Mouse (Mus musculus): Measurements from ENCODE around the gene Megf11. TPM values are rescaled to one million over a fixed set of nuclear protein-coding genes. Genes with fewer than 3 reads are reported as not detected.
A peak's percentile ranks its signal among the peaks of the same experiment; 100 is the strongest.
"Not testable (repeated sequence)": the region's sequence is repeated elsewhere in the genome, so short reads cannot be mapped to it uniquely, and the experiment has no call there.

The Megf11 gene
- polyA plus RNA-seq, 1 experiment from 2014 or later: 0.99 TPM

GRCm38 (mm10) chr9:64664612-64665011 is 279.2 kb downstream of the Megf11 start:
- H3K27ac ChIP-seq: peak overlapping the region; percentile 48; the same call in 1 of the 2 replicates
- WGBS: 7% methylated on average over 1 of the region's 1 CpGs
- DNase-seq (ENCODE audit: extremely low spot score, low spot score): peak; percentile 19

GRCm38 (mm10) chr9:64666549-64666948 is 281.1 kb downstream of the Megf11 start:
- Histone ChIP-seq H3K4me1 (peaks cover 45% of the 10 kb centered on the region), H3K36me3 (replicated peaks) (no peaks in the 10 kb centered on the region), H3K27me3 (ENCODE audit: poor library complexity, severe bottlenecking) (peaks cover 61% of the 10 kb centered on the region), H3K27ac (no peak overlapping the region), H3K9me3 (no peaks in the 10 kb centered on the region), H3K4me3 (no peak overlapping the region)
- WGBS: 35% methylated on average over 4 of the region's 4 CpGs
- peak; percentile 50 for DNase-seq (ENCODE audit: extremely low spot score, low spot score)

More at GRCm38 (mm10) chr9:64664612-64665011, 279.2 kb downstream of the Megf11 start:
- no peak overlapping the region for H3K4me3 ChIP-seq
- no peaks in the 10 kb centered on the region for H3K36me3 ChIP-seq (replicated peaks)
- peaks cover 54% of the 10 kb centered on the region for H3K4me1 ChIP-seq
- peaks cover 53% of the 10 kb centered on the region for H3K27me3 ChIP-seq (ENCODE audit: poor library complexity, severe bottlenecking)
- no peaks in the 10 kb centered on the region for H3K9me3 ChIP-seq

GRCm38 (mm10) chr9:64667513-64667912 is 282.1 kb downstream of the Megf11 start:
- Histone ChIP-seq H3K27ac (no peak overlapping the region), H3K9me3 (no peaks in the 10 kb centered on the region), H3K36me3 (replicated peaks) (no peaks in the 10 kb centered on the region), H3K4me1 (peaks cover 53% of the 10 kb centered on the region), H3K4me3 (no peak overlapping the region), H3K27me3 (ENCODE audit: poor library complexity, severe bottlenecking) (peaks cover 53% of the 10 kb centered on the region)
- no peak for DNase-seq (ENCODE audit: extremely low spot score, low spot score)
- 17% methylated on average over 5 of the region's 5 CpGs for WGBS

DNA sequence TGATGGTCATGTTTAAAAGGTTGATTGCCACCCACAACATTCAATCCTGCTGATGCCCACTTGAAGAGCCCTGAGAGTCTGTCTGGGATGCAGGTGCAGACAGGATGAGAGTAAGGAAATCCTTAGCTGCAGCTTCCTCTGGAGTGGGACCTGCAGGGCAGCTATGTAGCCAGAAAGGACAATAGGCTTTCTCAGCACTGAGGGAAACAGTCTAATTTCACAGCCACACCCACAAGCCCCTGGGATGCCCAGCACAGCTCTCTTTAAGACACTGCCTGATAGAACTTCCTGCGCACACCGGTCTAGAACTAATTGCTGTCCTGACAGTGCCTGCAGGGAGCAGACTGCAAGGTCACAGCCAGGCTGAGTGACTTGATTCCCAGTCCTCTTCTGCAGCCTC is 282.6 kb downstream of the Megf11 start:
- Histone ChIP-seq H3K27me3 (ENCODE audit: poor library complexity, severe bottlenecking) (peaks cover 52% of the 10 kb centered on the region), H3K27ac (no peak overlapping the region), H3K4me3 (no peak overlapping the region), H3K36me3 (replicated peaks) (no peaks in the 10 kb centered on the region), H3K4me1 (peaks cover 58% of the 10 kb centered on the region), H3K9me3 (no peaks in the 10 kb centered on the region)
- 64% methylated on average over 2 of the region's 2 CpGs for WGBS
- DNase-seq (ENCODE audit: extremely low spot score, low spot score): no peak

DNA sequence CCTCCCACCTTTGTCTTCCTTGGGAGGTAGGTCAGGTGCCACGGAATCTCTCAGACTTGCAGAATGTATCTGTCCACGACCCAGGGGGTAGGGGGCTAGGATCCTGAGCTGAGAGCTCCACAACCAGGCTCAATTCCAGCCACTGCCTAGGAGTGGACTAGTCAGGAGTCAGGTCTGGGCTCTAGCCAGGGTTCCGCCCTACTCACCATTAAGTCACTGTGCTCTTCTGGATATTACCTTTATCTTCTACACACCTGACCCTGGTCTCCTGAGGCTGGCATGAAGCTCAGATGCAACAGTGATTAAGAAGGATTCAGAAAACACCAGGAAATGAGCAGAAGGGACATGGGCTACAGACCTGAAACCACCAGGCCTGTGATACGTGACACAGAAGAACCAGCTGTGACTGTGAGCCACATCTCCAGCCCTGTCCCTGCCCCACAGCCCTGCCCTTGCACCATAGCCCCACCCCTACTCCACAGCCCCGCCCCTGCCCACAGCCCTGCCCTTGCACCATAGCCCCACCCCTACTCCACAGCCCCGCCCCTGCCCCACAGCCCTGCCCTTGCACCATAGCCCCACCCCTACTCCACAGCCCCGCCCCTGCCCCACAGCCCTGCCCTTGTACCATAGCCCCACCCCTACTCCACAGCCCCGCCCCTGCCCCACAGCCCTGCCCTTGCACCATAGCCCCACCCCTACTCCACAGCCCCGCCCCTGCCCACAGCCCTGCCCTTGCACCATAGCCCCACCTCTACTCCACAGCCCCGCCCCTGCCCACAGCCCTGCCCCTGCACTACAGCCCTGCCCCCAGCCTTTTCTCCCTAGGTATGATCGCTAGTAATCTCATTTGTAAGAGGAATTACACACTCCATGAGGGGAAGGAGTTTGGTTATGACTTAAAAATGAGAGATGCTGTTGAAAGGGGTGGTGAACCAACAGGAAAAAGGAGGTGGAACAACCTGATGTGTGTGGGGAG is 286.2 kb downstream of the Megf11 start:
- 30% methylated on average over 9 of the region's 11 CpGs for whole genome bisulfite sequencing
- Histone ChIP-seq H3K4me1 (peaks cover 52% of the 10 kb centered on the region), H3K27me3 (ENCODE audit: poor library complexity, severe bottlenecking) (peaks cover 35% of the 10 kb centered on the region)

GRCm38 (mm10) chr9:64687122-64688014 is 301.9 kb downstream of the Megf11 start:
- H3K27ac ChIP-seq: no peak overlapping the region
- H3K27me3 ChIP-seq (ENCODE audit: poor library complexity, severe bottlenecking): no peaks in the 10 kb centered on the region
- H3K36me3 ChIP-seq (replicated peaks): no peaks in the 10 kb centered on the region; the same call in 1 of the 2 replicates
- H3K9me3 ChIP-seq: no peaks in the 10 kb centered on the region
- WGBS: 76% methylated on average over 13 of the region's 13 CpGs
- no peak for DNase-seq (ENCODE audit: extremely low spot score, low spot score)
- no peak overlapping the region for H3K4me3 ChIP-seq
- H3K4me1 ChIP-seq: peaks cover 22% of the 10 kb centered on the region

More for the DNA sequence above, 286.2 kb downstream of the Megf11 start:
- H3K27ac ChIP-seq; H3K4me3 ChIP-seq; H3K9me3 ChIP-seq; H3K36me3 ChIP-seq (replicated peaks): not testable (repeated sequence)
- peak; percentile 51 for DNase-seq (ENCODE audit: extremely low spot score, low spot score)

DNA sequence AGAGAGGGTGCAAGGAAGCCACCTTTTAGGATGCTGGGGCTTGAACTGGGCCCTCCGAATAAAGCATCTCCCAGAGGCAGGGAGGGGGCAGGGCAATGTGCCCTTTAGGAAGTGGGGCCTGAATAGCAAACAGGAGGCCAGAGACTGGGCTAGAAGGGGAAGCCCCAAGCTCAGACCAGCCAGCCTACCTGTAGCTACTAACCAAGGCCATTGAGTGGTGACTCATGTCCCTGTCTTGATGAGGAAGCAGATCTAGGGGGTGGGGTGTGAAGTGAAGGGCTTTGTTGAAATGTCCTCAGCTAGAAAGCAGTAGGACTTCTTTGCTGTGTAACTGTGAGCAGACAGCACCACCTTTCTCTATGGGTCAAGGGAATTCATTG is 302.6 kb downstream of the Megf11 start:
- Histone ChIP-seq H3K9me3 (no peaks in the 10 kb centered on the region), H3K27ac (no peak overlapping the region), H3K36me3 (replicated peaks) (no peaks in the 10 kb centered on the region; the same call in 1 of the 2 replicates), H3K4me3 (no peak overlapping the region), H3K4me1 (peaks cover 22% of the 10 kb centered on the region), H3K27me3 (ENCODE audit: poor library complexity, severe bottlenecking) (no peaks in the 10 kb centered on the region)
- DNase-seq (ENCODE audit: extremely low spot score, low spot score): no peak
- 76% methylated on average over 1 of the region's 1 CpGs for WGBS

DNA sequence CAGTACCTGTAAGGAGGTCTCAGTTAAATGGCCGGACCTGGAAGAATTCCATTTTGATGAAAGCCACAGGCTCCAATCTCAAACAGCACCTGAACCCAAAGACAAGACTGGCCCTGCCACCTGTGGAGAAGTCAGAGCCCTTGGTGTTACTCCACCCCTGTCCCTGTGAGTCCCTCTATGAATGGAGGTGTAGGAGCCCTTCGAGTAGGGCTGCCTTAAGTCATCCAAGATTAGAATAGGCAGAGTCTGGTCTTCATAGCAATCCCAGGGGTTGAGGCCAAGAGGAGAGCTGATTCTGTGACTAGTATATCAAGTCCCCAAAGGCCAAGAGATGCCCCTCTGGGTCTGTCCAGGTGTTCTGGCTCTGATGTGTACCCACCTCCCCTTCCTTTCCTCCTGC is 305.3 kb downstream of the Megf11 start:
- Histone ChIP-seq H3K36me3 (replicated peaks) (peaks cover 16% of the 10 kb centered on the region), H3K27me3 (ENCODE audit: poor library complexity, severe bottlenecking) (no peaks in the 10 kb centered on the region), H3K9me3 (no peaks in the 10 kb centered on the region), H3K27ac (no peak overlapping the region), H3K4me3 (no peak overlapping the region), H3K4me1 (peaks cover 20% of the 10 kb centered on the region)
- no peak for DNase-seq (ENCODE audit: extremely low spot score, low spot score)
- WGBS: 85% methylated on average over 2 of the region's 2 CpGs

- peak; percentile 61 for DNase-seq (ENCODE audit: extremely low spot score, low spot score)
- Histone ChIP-seq H3K4me1 (peaks cover 17% of the 10 kb centered on the region), H3K27me3 (ENCODE audit: poor library complexity, severe bottlenecking) (no peaks in the 10 kb centered on the region), H3K4me3 (no peak overlapping the region), H3K9me3 (no peaks in the 10 kb centered on the region), H3K36me3 (replicated peaks) (peaks cover 18% of the 10 kb centered on the region), H3K27ac (no peak overlapping the region)
- 1% methylated on average over 7 of the region's 7 CpGs for WGBS
Observed at GRCm38 (mm10) chr9:64691176-64691575, 305.8 kb downstream of the Megf11 start.

DNA sequence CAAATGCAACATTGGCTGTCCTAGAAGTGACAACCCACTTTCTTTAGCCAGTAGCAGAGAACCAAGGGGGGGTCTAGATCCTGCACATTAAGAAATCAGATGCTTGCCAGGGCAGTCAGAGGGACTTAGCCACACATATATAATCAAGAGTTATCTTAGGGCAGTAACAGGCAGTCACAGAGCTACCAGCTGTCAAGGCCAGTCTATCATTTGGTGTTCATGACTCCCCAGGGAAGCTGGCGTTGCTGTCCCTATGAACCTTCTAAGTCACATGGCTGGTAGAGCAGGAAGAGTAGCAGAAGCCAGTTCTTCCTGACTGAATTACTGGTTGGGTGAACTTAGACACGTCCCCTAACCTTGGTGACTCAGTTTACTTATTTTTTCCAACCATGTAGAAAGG is 307.7 kb downstream of the Megf11 start:
- no peak for DNase-seq (ENCODE audit: extremely low spot score, low spot score)
- Histone ChIP-seq H3K9me3 (no peaks in the 10 kb centered on the region), H3K36me3 (replicated peaks) (peaks cover 29% of the 10 kb centered on the region), H3K4me1 (peaks cover 6% of the 10 kb centered on the region), H3K27me3 (ENCODE audit: poor library complexity, severe bottlenecking) (no peaks in the 10 kb centered on the region), H3K27ac (no peak overlapping the region), H3K4me3 (no peak overlapping the region)
- 82% methylated on average over 2 of the region's 2 CpGs for WGBS

DNA sequence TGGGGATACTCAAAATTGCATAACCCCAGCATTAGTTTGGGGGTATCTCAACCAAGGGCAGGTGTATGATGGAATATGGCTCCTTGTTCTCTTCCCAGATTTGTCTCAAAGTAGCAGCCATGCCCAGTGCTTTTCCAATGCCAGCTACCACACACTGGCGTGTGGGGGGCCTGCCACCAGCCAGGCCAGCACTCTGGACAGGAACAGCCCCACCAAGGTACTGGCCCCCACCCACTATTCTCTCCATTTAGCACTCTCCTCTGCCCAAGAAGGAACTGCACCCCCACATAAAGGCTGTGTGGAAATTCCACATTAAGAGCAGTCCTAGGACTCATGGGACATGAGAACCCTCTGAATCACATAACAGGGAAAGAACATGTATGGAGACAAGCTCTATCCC is 309.8 kb downstream of the Megf11 start:
- no peak for DNase-seq (ENCODE audit: extremely low spot score, low spot score)
- H3K4me3 ChIP-seq: no peak overlapping the region
- H3K27me3 ChIP-seq (ENCODE audit: poor library complexity, severe bottlenecking): no peaks in the 10 kb centered on the region
- no peaks in the 10 kb centered on the region for H3K9me3 ChIP-seq
- WGBS: 89% methylated on average over 1 of the region's 1 CpGs
- H3K27ac ChIP-seq: no peak overlapping the region
- peaks cover 6% of the 10 kb centered on the region for H3K4me1 ChIP-seq
- peaks cover 29% of the 10 kb centered on the region for H3K36me3 ChIP-seq (replicated peaks)

DNA sequence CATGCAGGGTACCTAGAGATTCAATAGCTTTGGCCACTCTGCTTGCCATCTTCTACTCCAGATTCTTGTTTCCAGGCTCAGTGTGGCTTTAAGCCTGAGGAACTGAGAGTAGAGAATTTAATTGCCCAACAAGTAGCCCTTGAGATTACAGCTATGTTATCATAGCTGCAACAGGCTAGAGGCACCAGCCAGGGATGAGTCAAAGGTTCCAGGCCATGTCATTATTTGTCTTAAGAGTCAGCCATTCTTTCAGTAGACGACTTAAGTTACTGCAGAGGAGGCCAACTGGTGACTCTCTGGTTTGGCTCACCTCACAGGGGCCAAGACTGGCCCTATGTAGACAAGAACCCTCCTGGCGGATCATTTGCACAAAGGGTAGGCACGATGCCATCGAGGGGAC is 311.0 kb downstream of the Megf11 start:
- Histone ChIP-seq H3K27ac (no peak overlapping the region), H3K27me3 (ENCODE audit: poor library complexity, severe bottlenecking) (no peaks in the 10 kb centered on the region), H3K9me3 (no peaks in the 10 kb centered on the region), H3K36me3 (replicated peaks) (peaks cover 29% of the 10 kb centered on the region), H3K4me1 (no peaks in the 10 kb centered on the region), H3K4me3 (no peak overlapping the region)
- DNase-seq (ENCODE audit: extremely low spot score, low spot score): no peak
- 94% methylated on average over 4 of the region's 4 CpGs for WGBS
